19 mouse cellular contexts compared by ENCODE assay signal in the genomic region with DNA sequence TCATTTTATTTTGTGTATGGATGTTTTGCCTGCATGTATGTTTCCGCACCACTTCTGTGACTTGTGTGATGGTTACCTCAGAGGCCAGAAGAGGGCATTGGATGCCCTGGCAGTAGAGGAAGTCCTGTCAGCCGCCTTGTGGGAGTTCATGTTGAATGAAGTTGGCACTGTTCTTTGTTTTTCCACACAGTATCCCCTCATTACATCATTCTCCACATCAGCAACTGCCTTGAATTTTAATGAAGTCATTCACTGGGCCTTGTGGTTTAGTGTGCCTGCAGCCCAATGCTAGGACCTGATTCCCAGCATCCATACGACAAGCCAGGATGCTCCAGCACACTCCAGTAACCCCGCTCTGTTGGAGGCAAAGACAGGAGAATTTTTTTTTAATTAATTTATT. TPM values are rescaled to one million over a fixed set of nuclear protein-coding genes. Genes with fewer than 3 reads are reported as not detected.
DNase-seq lines count a peak whose midpoint lies in the region; ATAC-seq and TF ChIP-seq lines count a peak whose summit lies in the region.
"Had no signal": no experiment of that assay in that cellular context is flagged by ENCODE, and none has a peak within 500 bp of the region (broad histone marks: within the 10 kb centered on the region; RNA-seq: fewer than 3 reads in every experiment).

No protein-coding gene starts in this region.

- no peak overlapping the region for H3K27ac ChIP-seq in hindbrain, embryonic 12.5 days
- H3K27ac ChIP-seq in hindbrain, embryonic 10.5 days: no peak overlapping the region; the same call in 1 of the 2 replicates
- H3K27ac ChIP-seq in midbrain, postnatal 0 days (ENCODE audit: low read depth, low read length): no peak overlapping the region
- H3K27ac ChIP-seq in midbrain, embryonic 10.5 days (replicated peaks): no peak overlapping the region
- H3K27ac ChIP-seq in hindbrain, postnatal 0 days: no peak overlapping the region
- H3K27ac ChIP-seq in stomach, postnatal 0 days (replicated peaks): no peak overlapping the region
- H3K27ac ChIP-seq: gastrocnemius, adult 2 months; hindbrain, embryonic 15.5 days; kidney, embryonic 15.5 days; liver, embryonic 15.5 days had no signal

- TF ChIP-seq CTCF in midbrain, postnatal 0 days (IDR thresholded peaks at IDR 0.05): peak; percentile 38
- TF ChIP-seq CTCF in brain, embryonic 14.5 days (IDR thresholded peaks at IDR 0.05; ENCODE audit: borderline replicate concordance, extremely low read depth, insufficient read depth, insufficient read length): no peak
- TF ChIP-seq CTCF in hindbrain, postnatal 0 days (IDR thresholded peaks at IDR 0.05; ENCODE audit: low read depth): peak; percentile 35; the same call in 1 of the 2 replicates
- no peak for TF ChIP-seq CTCF in stomach, postnatal 0 days (IDR thresholded peaks at IDR 0.05; ENCODE audit: low read depth)

- no peaks in the 10 kb centered on the region for H3K36me3 ChIP-seq in hindbrain, embryonic 12.5 days
- no peaks in the 10 kb centered on the region for H3K36me3 ChIP-seq in hindbrain, embryonic 10.5 days
- no peaks in the 10 kb centered on the region for H3K36me3 ChIP-seq in midbrain, postnatal 0 days (ENCODE audit: insufficient read depth, low read length)
- no peaks in the 10 kb centered on the region for H3K36me3 ChIP-seq in midbrain, embryonic 10.5 days
- H3K36me3 ChIP-seq in hindbrain, postnatal 0 days (ENCODE audit: insufficient read depth, low read length): no peaks in the 10 kb centered on the region
- H3K36me3 ChIP-seq in stomach, postnatal 0 days (ENCODE audit: control insufficient read depth, insufficient read depth, low read length): no peaks in the 10 kb centered on the region
- H3K36me3 ChIP-seq: hindbrain, embryonic 15.5 days; kidney, embryonic 15.5 days; liver, embryonic 15.5 days had no signal

- H3K9me3 ChIP-seq in hindbrain, embryonic 12.5 days (replicated peaks): no peaks in the 10 kb centered on the region
- no peaks in the 10 kb centered on the region for H3K9me3 ChIP-seq in hindbrain, embryonic 10.5 days
- H3K9me3 ChIP-seq in midbrain, postnatal 0 days (ENCODE audit: low read length): no peaks in the 10 kb centered on the region
- no peaks in the 10 kb centered on the region for H3K9me3 ChIP-seq in midbrain, embryonic 10.5 days (replicated peaks)
- H3K9me3 ChIP-seq in hindbrain, postnatal 0 days (ENCODE audit: low read length): no peaks in the 10 kb centered on the region
- H3K9me3 ChIP-seq in stomach, postnatal 0 days (ENCODE audit: control insufficient read depth, low read length): no peaks in the 10 kb centered on the region
- H3K9me3 ChIP-seq: hindbrain, embryonic 15.5 days; kidney, embryonic 15.5 days; liver, embryonic 15.5 days had no signal

- 67% methylated on average over 4 of the region's 4 CpGs for WGBS in hindbrain, embryonic 12.5 days
- WGBS in hindbrain, embryonic 10.5 days: 84% methylated on average over 4 of the region's 4 CpGs
- 61% methylated on average over 4 of the region's 4 CpGs for WGBS in midbrain, postnatal 0 days
- 86% methylated on average over 4 of the region's 4 CpGs for WGBS in midbrain, embryonic 10.5 days
- WGBS in hindbrain, postnatal 0 days: 54% methylated on average over 4 of the region's 4 CpGs
- WGBS in stomach, postnatal 0 days: 82% methylated on average over 4 of the region's 4 CpGs

- H3K4me1 ChIP-seq in hindbrain, embryonic 12.5 days: peaks cover 19% of the 10 kb centered on the region
- H3K4me1 ChIP-seq in hindbrain, embryonic 10.5 days (replicated peaks): peaks cover 35% of the 10 kb centered on the region
- H3K4me1 ChIP-seq in midbrain, postnatal 0 days (ENCODE audit: insufficient read depth, low read length): peaks cover 16% of the 10 kb centered on the region
- H3K4me1 ChIP-seq in midbrain, embryonic 10.5 days: peaks cover 33% of the 10 kb centered on the region
- H3K4me1 ChIP-seq in hindbrain, postnatal 0 days (ENCODE audit: insufficient read depth, low read length): peaks cover 10% of the 10 kb centered on the region
- no peaks in the 10 kb centered on the region for H3K4me1 ChIP-seq in stomach, postnatal 0 days (replicated peaks; ENCODE audit: control insufficient read depth, insufficient read depth)

- no peak overlapping the region for H3K9ac ChIP-seq in hindbrain, embryonic 12.5 days
- no peak overlapping the region for H3K9ac ChIP-seq in midbrain, postnatal 0 days (replicated peaks; ENCODE audit: low read length, poor library complexity, severe bottlenecking)
- no peak overlapping the region for H3K9ac ChIP-seq in hindbrain, postnatal 0 days (replicated peaks; ENCODE audit: low read length)
- no peak overlapping the region for H3K9ac ChIP-seq in stomach, postnatal 0 days (ENCODE audit: low read length)
- H3K9ac ChIP-seq: hindbrain, embryonic 15.5 days; kidney, embryonic 15.5 days; liver, embryonic 15.5 days had no signal

- ATAC-seq in hindbrain, embryonic 12.5 days (ENCODE audit: low FRiP score): peak; percentile 27; the same call in 1 of the 2 replicates
- 0 out of 2 replicates have a peak, but pooled peaks have one; percentile 22 for ATAC-seq in midbrain, postnatal 0 days (ENCODE audit: low FRiP score)
- peak; percentile 70 for ATAC-seq in hindbrain, postnatal 0 days
- no peak for ATAC-seq in megakaryocyte, adult 5-6 weeks (ENCODE audit: poor library complexity, severe bottlenecking)
- no peak for ATAC-seq in stomach, postnatal 0 days (ENCODE audit: low FRiP score, low TSS enrichment)
- ATAC-seq: CD4-positive, CD25-positive, alpha-beta regulatory T cell, adult 4 months had no signal

- no peak overlapping the region for H3K4me3 ChIP-seq in hindbrain, embryonic 12.5 days
- H3K4me3 ChIP-seq in hindbrain, embryonic 10.5 days: no peak overlapping the region
- no peak overlapping the region for H3K4me3 ChIP-seq in midbrain, postnatal 0 days (ENCODE audit: low read depth, low read length)
- H3K4me3 ChIP-seq in midbrain, embryonic 10.5 days: no peak overlapping the region
- no peak overlapping the region for H3K4me3 ChIP-seq in hindbrain, postnatal 0 days (ENCODE audit: low read length)
- no peak overlapping the region for H3K4me3 ChIP-seq in stomach, postnatal 0 days (ENCODE audit: low read depth, low read length)
- H3K4me3 ChIP-seq: gastrocnemius, adult 2 months; hindbrain, embryonic 15.5 days; kidney, embryonic 15.5 days; liver, embryonic 15.5 days had no signal

- H3K4me2 ChIP-seq in hindbrain, embryonic 12.5 days (replicated peaks): no peak overlapping the region
- no peak overlapping the region for H3K4me2 ChIP-seq in midbrain, postnatal 0 days (ENCODE audit: low read depth, low read length, poor library complexity, severe bottlenecking)
- no peak overlapping the region for H3K4me2 ChIP-seq in hindbrain, postnatal 0 days (ENCODE audit: low read depth, low read length)
- H3K4me2 ChIP-seq in stomach, postnatal 0 days (replicated peaks; ENCODE audit: low read depth): no peak overlapping the region
- H3K4me2 ChIP-seq: heart, embryonic 11.5 days; hindbrain, embryonic 15.5 days; kidney, embryonic 15.5 days; liver, embryonic 15.5 days had no signal

- no peak for DNase-seq in hindbrain, embryonic 10.5 days (ENCODE audit: low spot score)
- DNase-seq in midbrain, postnatal 0 days (ENCODE audit: low spot score): peak; percentile 70
- DNase-seq in midbrain, embryonic 10.5 days (ENCODE audit: low spot score): no peak
- peak; percentile 90 for DNase-seq in brain, embryonic 14.5 days (ENCODE audit: low read depth)
- peak; percentile 64 for DNase-seq in hindbrain, postnatal 0 days (ENCODE audit: low spot score)
- DNase-seq in stomach, postnatal 0 days (ENCODE audit: low spot score): no peak
- DNase-seq: cerebellum, adult 9-11 months; gastrocnemius, adult 2 months; left cerebral cortex, postnatal 4 days; lung, postnatal 4 days; right cerebral cortex, postnatal 4 days had no signal

- TF ChIP-seq POLR2A in brain, embryonic 14.5 days (IDR thresholded peaks at IDR 0.05; ENCODE audit: borderline replicate concordance, extremely low read depth, insufficient read depth, insufficient read length, poor library complexity, severe bottlenecking): no peak

- no peak for TF ChIP-seq EP300 in stomach, postnatal 0 days (optimal IDR thresholded peaks at IDR 0.05)

- no peaks in the 10 kb centered on the region for H3K27me3 ChIP-seq in hindbrain, embryonic 12.5 days
- no peaks in the 10 kb centered on the region for H3K27me3 ChIP-seq in hindbrain, embryonic 10.5 days (ENCODE audit: insufficient read depth, poor library complexity, severe bottlenecking)
- H3K27me3 ChIP-seq in midbrain, postnatal 0 days (ENCODE audit: insufficient read depth, low read length): no peaks in the 10 kb centered on the region
- no peaks in the 10 kb centered on the region for H3K27me3 ChIP-seq in midbrain, embryonic 10.5 days (ENCODE audit: low read depth, poor library complexity, severe bottlenecking)
- H3K27me3 ChIP-seq in hindbrain, postnatal 0 days (ENCODE audit: insufficient read depth, low read length): no peaks in the 10 kb centered on the region
- no peaks in the 10 kb centered on the region for H3K27me3 ChIP-seq in stomach, postnatal 0 days (ENCODE audit: control insufficient read depth, insufficient read depth, low read length)
- H3K27me3 ChIP-seq: hindbrain, embryonic 15.5 days; kidney, embryonic 15.5 days had no signal

RNA-seq across cellular contexts. Expression of a gene that starts 12.3 kb away (rescaled TPM):
- polyA plus RNA-seq in hindbrain, embryonic 12.5 days (2016; fragmentation: Nextera tagmentation; extraction: Ambion mirVana): 3,262 and 3,359 TPM in 2 replicates
- polyA plus RNA-seq in hindbrain, embryonic 10.5 days (2016; fragmentation: Nextera tagmentation; extraction: Ambion mirVana): 3,168 and 3,706 TPM in 2 replicates
- total RNA-seq in midbrain, postnatal 0 days (2014; rRNA removed): 6,169 and 7,035 TPM in 2 replicates
- 2,410 and 2,461 TPM in 2 replicates for polyA plus RNA-seq in midbrain, postnatal 0 days (2015; fragmentation: Nextera tagmentation; extraction: Ambion mirVana)
- 3,476 and 3,775 TPM in 2 replicates for polyA plus RNA-seq in midbrain, embryonic 10.5 days (2016; fragmentation: Nextera tagmentation; extraction: Ambion mirVana)
- 6,510 and 8,462 TPM in 2 replicates for polyA plus RNA-seq in brain, embryonic 14.5 days (2012; rRNA removed)
- total RNA-seq in hindbrain, postnatal 0 days (2014; rRNA removed): 5,514 and 5,628 TPM in 2 replicates
- polyA plus RNA-seq in hindbrain, postnatal 0 days (2015; fragmentation: Nextera tagmentation; extraction: Ambion mirVana): 2,472 and 2,549 TPM in 2 replicates
- 11,658 and 12,645 TPM in 2 replicates for total RNA-seq in megakaryocyte, adult 5-6 weeks (2015)
- total RNA-seq in megakaryocyte, adult 5-6 weeks (2017): 9,740 and 9,937 TPM in 2 replicates
- polyA plus RNA-seq in stomach, postnatal 0 days (2015; fragmentation: Nextera tagmentation; extraction: Ambion mirVana): 2,673 and 2,818 TPM in 2 replicates

RNA-seq across cellular contexts. Expression of a gene that starts 52.7 kb away (rescaled TPM):
- 0.84 and 1.3 TPM in 2 replicates for polyA plus RNA-seq in hindbrain, embryonic 12.5 days (2016; fragmentation: Nextera tagmentation; extraction: Ambion mirVana)
- polyA plus RNA-seq in hindbrain, embryonic 10.5 days (2016; fragmentation: Nextera tagmentation; extraction: Ambion mirVana): 0.55 and 0.68 TPM in 2 replicates
- total RNA-seq in midbrain, postnatal 0 days (2014; rRNA removed): 0.47 and 5.4 TPM in 2 replicates
- 3.7 and 4.1 TPM in 2 replicates for polyA plus RNA-seq in midbrain, postnatal 0 days (2015; fragmentation: Nextera tagmentation; extraction: Ambion mirVana)
- polyA plus RNA-seq in midbrain, embryonic 10.5 days (2016; fragmentation: Nextera tagmentation; extraction: Ambion mirVana): 0.44 and 0.68 TPM in 2 replicates
- polyA plus RNA-seq in brain, embryonic 14.5 days (2012; rRNA removed): 0.40 and 0.55 TPM in 2 replicates
- 2.5 TPM in 1 of 2 replicates, not detected in the other for total RNA-seq in hindbrain, postnatal 0 days (2014; rRNA removed)
- polyA plus RNA-seq in hindbrain, postnatal 0 days (2015; fragmentation: Nextera tagmentation; extraction: Ambion mirVana): 2.3 and 3.4 TPM in 2 replicates
- total RNA-seq in megakaryocyte, adult 5-6 weeks (2015): not detected in 2 replicates
- total RNA-seq in megakaryocyte, adult 5-6 weeks (2017): not detected in 2 replicates
- 0.72 and 1.1 TPM in 2 replicates for polyA plus RNA-seq in stomach, postnatal 0 days (2015; fragmentation: Nextera tagmentation; extraction: Ambion mirVana)
- total RNA-seq: gastrocnemius, adult 2 months; monocyte, adult 5-6 weeks had no signal

RNA-seq across cellular contexts. Expression of a gene that starts 53.3 kb away (rescaled TPM):
- polyA plus RNA-seq in hindbrain, embryonic 12.5 days (2016; fragmentation: Nextera tagmentation; extraction: Ambion mirVana): 23.2 and 26.9 TPM in 2 replicates
- 22.6 and 25.1 TPM in 2 replicates for polyA plus RNA-seq in hindbrain, embryonic 10.5 days (2016; fragmentation: Nextera tagmentation; extraction: Ambion mirVana)
- 27.1 and 27.5 TPM in 2 replicates for total RNA-seq in midbrain, postnatal 0 days (2014; rRNA removed)
- 18.5 and 18.7 TPM in 2 replicates for polyA plus RNA-seq in midbrain, postnatal 0 days (2015; fragmentation: Nextera tagmentation; extraction: Ambion mirVana)
- 24.4 and 28.4 TPM in 2 replicates for polyA plus RNA-seq in midbrain, embryonic 10.5 days (2016; fragmentation: Nextera tagmentation; extraction: Ambion mirVana)
- polyA plus RNA-seq in brain, embryonic 14.5 days (2012; rRNA removed): 23.8 and 25.0 TPM in 2 replicates
- total RNA-seq in hindbrain, postnatal 0 days (2014; rRNA removed): 25.7 and 36.3 TPM in 2 replicates
- 20.9 and 22.0 TPM in 2 replicates for polyA plus RNA-seq in hindbrain, postnatal 0 days (2015; fragmentation: Nextera tagmentation; extraction: Ambion mirVana)
- total RNA-seq in megakaryocyte, adult 5-6 weeks (2015): 21.1 and 22.3 TPM in 2 replicates
- total RNA-seq in megakaryocyte, adult 5-6 weeks (2017): 26.4 and 28.9 TPM in 2 replicates
- polyA plus RNA-seq in stomach, postnatal 0 days (2015; fragmentation: Nextera tagmentation; extraction: Ambion mirVana): 11.7 and 12.1 TPM in 2 replicates

RNA-seq across cellular contexts. Expression of a gene that starts 58.2 kb away (rescaled TPM):
- 0.76 and 0.90 TPM in 2 replicates for polyA plus RNA-seq in hindbrain, embryonic 12.5 days (2016; fragmentation: Nextera tagmentation; extraction: Ambion mirVana)
- polyA plus RNA-seq in hindbrain, embryonic 10.5 days (2016; fragmentation: Nextera tagmentation; extraction: Ambion mirVana): 0.20 and 0.46 TPM in 2 replicates
- total RNA-seq in midbrain, postnatal 0 days (2014; rRNA removed): 0.55 and 0.71 TPM in 2 replicates
- polyA plus RNA-seq in midbrain, postnatal 0 days (2015; fragmentation: Nextera tagmentation; extraction: Ambion mirVana): 0.56 and 0.74 TPM in 2 replicates
- 0.30 and 0.53 TPM in 2 replicates for polyA plus RNA-seq in midbrain, embryonic 10.5 days (2016; fragmentation: Nextera tagmentation; extraction: Ambion mirVana)
- polyA plus RNA-seq in brain, embryonic 14.5 days (2012; rRNA removed): 0.67 and 0.97 TPM in 2 replicates
- total RNA-seq in hindbrain, postnatal 0 days (2014; rRNA removed): 0.61 and 0.63 TPM in 2 replicates
- 0.71 and 0.88 TPM in 2 replicates for polyA plus RNA-seq in hindbrain, postnatal 0 days (2015; fragmentation: Nextera tagmentation; extraction: Ambion mirVana)
- total RNA-seq in megakaryocyte, adult 5-6 weeks (2015): 18.4 and 21.4 TPM in 2 replicates
- 12.1 and 14.5 TPM in 2 replicates for total RNA-seq in megakaryocyte, adult 5-6 weeks (2017)
- polyA plus RNA-seq in stomach, postnatal 0 days (2015; fragmentation: Nextera tagmentation; extraction: Ambion mirVana): 1.4 and 1.6 TPM in 2 replicates

Comparison
In these comparisons a context has a peak if more than half of its experiments do, and no peak if none do; other contexts are left out.
1. DNase-seq: peak in midbrain, postnatal 0 days (single experiment), brain, embryonic 14.5 days (single experiment) and hindbrain, postnatal 0 days (single experiment); none in hindbrain, embryonic 10.5 days (single experiment), midbrain, embryonic 10.5 days (single experiment) and stomach, postnatal 0 days (single experiment).
2. ATAC-seq: peak in hindbrain, embryonic 12.5 days (single experiment), midbrain, postnatal 0 days (single experiment) and hindbrain, postnatal 0 days (single experiment); none in megakaryocyte, adult 5-6 weeks (single experiment) and stomach, postnatal 0 days (single experiment).
3. CTCF ChIP-seq: peak in midbrain, postnatal 0 days (single experiment) and hindbrain, postnatal 0 days (single experiment); none in brain, embryonic 14.5 days (single experiment) and stomach, postnatal 0 days (single experiment).